Mouse (Mus musculus) layer of hippocampus, adult 9-11 months (tissue): ENCODE data around the gene Fat3.

Source experiments
- DNase-seq: peaks from one replicate; pipeline ENCODE4 v3.0.0; 2022

The Fat3 gene

DNA sequence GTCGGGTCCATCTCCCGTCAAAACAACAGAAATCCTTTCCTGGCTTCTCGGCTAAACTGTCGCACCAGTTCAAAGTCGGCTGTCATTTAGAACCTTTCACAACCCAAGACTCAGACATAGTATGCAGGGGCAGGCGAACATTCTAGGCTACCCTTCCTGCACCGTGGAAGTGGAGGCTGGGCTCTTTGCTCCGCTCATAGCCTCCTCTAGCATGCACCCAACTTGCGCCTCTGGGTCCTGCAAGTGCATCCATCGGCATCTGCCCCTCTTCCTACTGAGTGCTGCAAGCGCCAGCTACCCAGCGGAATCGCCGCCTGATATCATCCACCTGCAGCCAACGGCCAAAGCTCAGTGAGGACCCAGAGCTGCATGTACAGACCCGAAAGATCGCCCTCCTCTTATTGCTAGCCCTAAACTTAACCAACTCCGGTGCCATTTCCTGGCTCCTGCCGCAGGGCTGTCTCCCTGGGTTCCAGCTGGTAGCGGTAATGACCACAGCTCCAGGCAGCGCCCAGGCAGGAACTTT is at the start of gene Fat3:
Gene Fat3, minus strand, starts transcription at position 100 of the 526 bp plus-strand sequence.
- peak; percentile 24 for DNase-seq

DNA sequence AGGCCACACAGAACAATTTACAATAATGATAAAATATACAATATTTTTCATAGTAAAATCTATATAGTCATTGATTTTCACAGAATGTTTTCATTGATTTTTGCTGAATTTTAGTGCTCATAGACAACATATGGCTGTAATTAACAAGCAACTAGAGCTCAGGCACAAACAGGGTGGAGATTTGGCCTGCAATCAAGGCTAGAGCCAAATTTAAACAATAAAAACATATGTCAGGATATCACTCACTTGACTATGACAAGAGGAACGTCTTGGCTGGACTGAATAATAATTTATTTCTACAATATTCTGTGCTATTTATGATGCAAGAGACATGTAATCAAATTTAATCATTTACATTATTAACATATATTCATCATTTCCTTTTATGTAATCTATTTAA is 31.8 kb upstream of the Fat3 start:
- peak; percentile 10 for DNase-seq

DNA sequence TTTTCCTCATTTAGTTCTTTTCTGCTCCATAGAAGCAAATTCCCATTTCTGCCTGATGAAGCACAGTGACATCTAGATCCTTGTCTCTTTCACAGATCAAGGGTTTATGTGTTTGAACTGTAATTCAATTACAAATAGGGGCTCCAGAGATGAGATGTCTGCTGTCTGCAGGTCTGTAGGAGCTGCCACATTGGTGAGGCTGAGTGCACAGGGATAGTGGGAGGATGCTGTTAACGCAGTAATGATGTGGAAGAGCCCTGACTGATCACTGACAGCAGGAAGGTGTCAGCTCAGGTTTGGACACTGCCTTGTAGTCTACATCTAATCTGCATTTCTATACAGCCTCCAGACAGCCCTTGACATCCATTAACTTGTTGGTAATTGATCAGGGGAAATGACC is 16.5 kb upstream of the Fat3 start:
- no peak for DNase-seq

DNA sequence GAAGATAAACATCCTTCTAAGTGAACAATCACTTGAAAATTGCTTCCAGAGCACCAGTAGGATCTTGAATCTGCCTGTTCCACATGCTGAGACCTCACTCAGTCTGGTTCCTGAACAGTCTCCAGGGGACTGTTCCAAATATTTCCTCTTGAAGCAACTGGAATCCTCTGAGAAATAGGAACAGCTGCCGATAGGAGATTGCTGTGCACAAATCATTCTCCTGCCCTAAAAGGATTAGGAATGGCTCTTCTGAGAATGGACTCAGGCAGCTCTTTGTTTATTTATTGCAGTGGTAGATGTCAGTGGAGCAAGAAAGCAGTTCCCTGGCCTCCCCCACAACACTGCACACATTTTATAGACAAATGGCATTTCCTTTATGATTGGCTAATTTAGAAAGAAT is 10.9 kb upstream of the Fat3 start:
- DNase-seq: no peak

DNA sequence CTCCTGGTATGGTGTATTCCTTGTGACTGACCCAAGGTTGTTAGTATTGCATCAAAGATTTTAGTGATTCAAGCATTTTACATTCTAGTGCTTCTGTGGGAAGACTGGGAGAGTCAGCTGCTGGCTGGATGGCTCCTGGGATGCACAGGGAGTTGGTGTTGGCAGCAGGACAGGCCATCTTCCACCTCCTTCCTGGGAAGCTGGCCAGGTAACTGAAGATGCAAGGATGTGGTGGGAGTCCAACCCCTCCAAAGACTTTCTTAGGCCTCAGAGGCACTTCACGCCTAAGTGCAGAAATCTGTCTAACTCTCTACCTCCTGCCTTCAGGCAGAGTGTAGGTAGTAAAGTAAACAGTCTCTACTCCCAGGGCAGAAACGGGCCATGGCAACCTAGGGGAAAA is 2.7 kb upstream of the Fat3 start:
- DNase-seq: no peak

DNA sequence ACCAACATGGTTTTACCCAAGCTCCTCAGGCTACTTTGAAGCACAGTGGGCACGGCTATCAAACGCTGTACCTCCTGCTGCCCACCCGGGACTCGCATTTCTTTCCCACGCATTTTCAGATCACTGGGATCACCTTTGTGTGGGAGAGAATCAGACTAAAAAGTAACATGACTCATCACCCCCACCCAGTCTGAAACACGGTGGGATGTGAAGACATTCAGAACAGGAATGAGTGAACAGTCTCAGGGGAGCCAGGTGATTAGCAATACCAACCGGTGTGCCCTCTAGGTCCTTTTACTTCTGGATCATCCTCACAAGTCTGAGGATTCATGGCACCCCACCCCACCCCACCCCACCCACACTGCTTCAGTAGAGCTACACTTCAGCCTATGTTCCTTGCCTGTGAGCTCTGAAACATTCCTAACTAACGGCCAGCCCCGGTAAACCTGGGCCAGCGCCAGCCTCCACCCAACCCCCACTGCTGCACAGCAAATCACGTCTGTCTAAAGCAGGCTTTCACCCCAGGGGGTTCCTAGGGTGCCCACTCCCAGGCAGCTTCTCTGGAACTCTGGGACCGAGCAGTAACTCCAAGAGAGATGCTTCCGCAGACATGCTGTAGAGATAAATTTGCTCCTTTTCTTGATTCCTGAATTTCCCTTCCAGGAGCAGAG is 1.7 kb upstream of the Fat3 start:
- DNase-seq: no peak

DNA sequence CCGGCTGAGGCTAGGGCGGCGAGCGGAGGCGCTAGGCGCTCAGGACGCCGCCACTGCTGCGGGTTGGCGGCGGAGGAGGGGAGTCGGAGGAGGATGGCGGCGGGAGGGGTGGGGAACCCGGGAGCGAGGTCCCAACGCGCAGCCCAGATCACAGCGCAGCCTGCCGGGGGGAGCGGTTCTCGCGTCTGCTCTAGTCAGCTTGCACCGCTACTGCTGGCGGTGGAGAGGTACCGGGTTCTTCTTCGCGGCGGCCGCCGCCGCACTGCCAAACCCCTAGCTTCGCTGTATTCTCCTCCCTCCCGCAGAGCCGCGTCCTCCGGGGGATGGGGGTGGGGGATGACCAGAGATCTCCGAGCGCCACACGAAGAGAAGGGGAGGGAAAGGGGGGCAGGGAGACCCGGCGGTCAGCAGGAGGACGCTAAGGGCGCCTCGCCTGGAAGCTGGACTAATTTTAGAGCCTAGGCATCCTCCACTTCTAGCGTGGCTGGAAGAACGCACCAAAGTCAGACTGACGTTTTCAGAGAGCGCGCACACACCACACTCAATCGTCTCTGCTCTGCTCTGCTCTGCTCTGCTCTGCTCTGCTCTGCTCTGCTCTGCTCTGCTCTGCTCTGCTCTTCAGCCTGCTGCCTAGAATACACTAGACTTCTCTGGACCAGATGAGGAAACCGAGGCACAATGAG is 1.0 kb upstream of the Fat3 start:
- peak; percentile 69 for DNase-seq

DNA sequence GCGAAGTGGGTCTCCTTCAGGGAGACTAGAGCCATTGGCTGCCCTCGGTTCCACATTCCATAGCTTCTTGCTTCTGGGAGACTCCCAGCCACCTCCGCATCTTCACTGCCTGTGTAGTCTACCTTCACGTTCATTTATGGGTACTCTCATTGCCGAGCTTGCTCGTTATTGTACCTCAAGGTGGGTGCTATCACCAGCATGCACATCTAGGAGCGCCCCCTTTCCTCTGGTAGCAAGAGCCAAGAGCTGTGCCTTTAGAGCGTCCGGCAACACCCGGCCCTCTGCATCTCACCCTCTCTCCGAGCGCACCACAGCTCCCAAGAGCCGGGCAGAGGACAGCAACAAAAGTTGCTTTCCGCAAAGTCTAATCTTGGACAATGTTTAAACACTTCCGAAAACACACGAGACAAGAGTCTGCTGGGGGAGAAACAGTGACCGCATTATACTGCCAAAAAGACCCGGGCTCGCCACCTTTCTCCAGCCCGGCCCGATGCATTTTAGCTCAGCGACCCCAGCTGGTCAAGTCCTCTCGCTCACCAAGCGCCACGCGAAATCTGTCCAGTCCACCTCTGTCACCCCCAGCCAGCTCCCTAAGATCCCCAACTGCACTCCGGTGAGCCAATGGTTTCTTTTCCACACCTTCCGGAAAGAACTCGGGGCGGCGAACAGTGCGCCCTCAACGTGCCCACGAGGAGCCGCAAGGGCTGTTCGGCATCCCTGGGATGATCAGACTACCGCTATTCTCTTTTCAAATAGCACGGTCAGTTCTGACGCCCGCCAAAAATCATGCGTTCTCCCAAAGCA is 501 bp downstream of the Fat3 start:
- DNase-seq: peak; percentile 43

DNA sequence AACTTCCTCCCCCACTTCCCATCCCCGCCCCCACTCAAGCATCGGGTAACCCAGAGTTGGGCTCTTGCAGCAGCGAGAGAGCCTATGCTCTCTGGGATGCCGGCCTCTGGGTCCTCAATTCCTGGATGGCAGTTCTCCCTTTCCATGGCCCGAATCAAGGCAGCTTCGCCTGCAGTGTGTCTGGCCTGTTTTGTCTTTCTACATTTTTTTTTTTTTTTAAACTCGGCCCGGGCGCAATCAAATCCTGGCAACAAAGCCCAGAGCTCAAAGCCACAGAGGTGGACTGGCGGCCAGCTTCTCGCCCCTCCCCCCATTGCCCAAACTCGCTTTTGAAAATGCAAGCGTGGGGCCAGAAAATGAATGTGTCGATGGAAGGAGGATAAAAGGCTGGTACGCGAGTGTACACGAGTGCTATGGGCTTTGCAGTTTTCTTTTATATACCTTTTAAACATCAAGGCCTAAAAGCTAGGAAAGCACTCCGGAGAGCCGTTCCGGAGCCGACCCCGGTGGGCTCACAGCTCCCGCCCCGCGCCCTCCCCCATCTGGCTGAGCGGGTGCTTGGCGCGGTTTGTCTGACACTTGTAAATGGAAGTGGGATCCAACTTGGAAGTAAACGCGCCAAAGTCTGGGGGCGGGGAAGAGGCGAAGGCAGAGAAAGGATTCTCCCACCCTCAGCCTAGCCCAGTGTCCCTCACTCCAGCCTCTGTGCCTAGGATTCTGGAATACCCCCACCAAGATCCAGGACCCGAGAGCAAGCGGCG is 1.3 kb downstream of the Fat3 start:
- DNase-seq: peak; percentile 41

DNA sequence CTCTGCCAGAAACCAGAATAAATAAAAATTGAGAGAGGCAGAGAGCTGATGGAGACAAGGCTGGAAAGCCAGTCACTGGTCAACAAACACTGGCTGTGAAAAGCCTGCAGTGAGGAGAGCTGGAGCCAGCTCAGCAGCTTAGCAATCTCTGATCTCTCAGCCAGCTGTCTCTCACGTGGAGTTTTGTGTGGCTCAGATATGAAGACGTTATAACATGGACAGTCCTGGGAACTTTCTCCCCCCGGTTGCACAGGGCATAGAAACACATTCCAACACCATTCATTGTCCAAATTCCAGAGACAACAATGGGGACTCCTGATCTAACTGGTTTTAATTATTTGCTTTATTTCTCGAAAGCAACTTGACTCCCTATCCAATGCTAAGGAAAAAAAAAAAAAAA is 2.2 kb downstream of the Fat3 start:
- no peak for DNase-seq

DNA sequence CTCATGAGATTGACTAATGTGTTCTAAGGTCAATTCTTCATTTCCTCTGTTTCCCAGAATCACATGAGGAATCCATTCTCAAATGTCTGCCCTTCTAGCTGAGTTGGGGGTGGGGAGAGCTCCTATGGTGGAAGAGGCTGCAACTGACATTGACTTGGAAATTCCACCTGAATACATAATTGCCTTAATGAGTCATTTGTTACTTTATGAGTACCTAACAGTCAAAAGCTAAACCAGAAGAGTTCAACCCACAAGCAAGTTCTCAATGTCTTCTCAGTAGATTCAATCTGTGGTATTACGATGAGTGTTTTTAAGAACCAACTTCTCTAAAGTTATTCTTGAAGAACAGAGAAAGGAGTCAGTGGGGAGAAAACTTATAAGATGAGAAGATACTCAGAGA is 3.7 kb downstream of the Fat3 start:
- DNase-seq: no peak

DNA sequence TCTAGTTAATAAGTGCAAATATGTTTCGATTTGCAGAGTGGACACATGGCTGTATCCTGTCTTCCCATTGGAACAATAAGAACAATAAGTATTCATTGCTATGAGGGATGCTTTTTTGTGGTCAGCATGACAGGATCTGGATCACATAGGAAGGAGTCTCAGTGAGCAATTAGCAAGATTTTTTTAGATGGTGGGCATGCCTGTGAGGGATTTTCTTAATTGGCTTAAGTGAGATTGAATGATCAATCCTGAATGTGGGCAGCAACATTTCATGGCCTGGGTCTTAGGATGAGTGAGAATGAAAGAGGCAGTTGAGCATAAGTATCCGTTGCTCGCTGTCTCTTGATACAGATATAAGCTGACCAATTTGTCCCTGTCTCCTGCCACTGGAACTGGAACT is 4.8 kb downstream of the Fat3 start:
- no peak for DNase-seq

DNA sequence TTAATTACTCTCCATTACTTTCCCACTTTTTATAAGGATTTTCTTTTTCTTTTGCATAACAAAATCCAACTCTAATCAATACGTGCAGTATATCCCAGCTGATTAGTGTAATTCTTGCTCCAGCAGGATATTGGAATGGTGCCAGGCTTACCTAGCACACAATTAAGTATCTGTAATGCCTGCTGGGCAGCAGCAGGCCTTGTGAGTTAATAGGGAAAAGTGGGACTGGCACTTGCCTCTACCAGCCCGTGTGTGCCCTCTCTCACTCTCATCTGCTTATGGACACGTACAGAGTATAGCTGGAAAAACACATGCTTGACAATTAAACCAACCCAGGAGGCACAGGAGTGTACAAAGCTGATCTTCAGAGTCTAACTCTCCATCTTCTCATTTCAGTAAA is 11.4 kb downstream of the Fat3 start:
- no peak for DNase-seq

DNA sequence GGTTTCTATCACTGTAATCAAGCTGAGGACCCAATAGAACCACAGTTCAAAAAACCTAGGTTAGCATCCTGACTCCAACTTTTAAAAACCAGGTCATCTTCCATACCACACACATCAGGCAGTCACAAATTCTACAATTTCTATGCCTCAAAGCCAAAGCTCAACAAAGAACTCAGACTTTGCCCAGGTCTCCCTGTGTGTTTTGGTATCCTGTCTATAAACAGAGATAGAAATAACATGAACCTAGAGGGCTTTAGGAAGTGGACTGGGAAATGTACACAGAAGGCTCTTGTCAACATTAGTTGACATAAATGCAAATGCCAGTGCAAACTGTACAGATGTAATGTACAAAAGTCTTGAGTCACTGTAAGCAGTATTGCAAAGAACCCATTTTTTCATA is 13.5 kb downstream of the Fat3 start:
- DNase-seq: no peak

DNA sequence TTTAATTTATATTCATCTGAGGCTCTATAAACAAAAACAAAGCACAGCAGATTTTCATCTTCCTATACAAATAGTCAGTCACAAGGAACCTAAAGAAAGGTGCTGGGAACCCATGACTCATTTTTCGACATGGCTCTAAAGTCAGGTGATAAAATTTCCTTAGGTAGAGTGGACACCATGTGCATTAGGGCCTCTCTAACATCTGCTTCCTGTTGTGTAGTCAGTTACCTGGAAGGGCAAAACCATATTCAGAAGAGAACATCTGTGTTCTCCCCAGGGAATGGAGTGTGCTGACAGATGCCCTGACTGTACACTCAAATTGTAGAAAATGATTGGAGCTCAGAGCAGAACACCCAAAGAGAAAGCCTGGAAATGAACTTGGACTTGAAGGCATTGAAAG is 14.9 kb downstream of the Fat3 start:
- DNase-seq: no peak

DNA sequence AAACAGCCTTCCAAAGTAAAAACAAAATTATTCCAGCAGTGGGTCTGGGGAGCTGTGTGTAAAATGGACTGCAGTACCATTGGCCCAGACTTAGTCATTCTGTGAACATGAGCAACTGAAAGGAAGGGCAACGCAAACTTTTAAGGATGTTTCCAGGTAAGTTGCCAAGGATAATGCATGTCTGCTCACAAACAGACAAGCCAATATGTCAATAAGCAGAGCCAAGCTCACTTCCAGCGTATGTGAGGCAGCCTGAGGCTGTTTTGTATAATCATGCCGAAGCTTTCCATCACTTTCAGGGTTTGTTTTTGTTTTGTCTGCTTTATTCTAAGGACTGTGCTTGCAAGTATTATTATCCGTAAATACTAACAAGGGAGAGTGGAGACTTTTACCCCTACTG is 15.9 kb downstream of the Fat3 start:
- no peak for DNase-seq

DNA sequence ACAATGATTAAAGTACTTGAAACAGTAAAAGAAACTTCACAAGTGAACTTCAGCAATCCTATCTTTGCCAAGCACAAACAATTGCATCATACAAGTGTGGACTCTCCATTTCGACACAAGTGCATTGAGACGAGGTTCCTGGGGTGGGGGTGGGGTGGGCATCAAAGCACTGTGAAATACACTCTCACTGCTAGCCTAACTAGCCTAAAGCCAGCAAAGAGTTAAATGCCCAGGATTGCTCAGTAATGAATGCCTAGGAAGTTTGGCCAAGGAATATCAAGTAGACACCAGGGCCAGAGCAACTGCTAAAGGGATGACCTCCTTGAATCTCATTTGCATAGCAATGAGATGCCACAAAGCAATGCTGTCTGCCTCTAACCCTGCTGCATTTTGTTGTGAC is 16.3 kb downstream of the Fat3 start:
- no peak for DNase-seq

DNA sequence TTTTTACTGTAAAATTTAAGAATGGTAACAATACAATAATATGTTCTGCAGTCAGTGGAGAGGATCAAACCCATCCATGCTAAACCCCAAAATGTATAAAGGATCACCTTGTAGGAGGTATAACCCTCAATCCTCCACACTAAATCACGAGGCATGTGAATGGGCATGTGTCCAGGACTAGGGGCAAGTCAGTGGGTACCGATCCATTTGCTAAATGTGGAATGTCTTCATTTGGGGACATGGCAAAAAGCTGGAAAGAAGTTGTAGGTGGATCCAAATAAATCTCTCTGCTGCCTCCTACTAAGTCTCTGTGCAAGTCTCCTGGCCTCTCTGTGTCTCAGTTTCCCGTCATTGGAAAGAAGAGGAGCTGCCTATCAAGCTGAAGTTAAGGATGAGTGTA is 39.6 kb downstream of the Fat3 start:
- DNase-seq: no peak

DNA sequence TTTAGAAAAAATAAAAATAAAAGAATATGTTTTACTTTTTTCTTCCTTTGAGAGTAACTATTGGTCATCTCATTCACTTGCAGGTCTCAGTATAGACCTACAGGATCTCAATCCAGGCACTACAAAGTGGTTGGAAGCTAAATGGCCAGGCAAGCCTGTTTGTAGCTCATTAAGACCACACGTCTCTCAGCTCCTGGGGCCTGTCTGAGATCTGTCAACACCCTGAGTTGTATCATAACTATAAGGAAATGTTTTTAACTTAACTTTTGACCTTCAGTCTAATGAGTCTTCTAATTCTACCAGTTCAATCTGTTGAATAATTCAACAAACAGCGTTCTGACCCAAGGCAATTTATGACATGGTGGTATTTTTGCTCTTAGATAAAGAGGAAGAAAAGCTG is 40.5 kb downstream of the Fat3 start:
- no peak for DNase-seq

DNA sequence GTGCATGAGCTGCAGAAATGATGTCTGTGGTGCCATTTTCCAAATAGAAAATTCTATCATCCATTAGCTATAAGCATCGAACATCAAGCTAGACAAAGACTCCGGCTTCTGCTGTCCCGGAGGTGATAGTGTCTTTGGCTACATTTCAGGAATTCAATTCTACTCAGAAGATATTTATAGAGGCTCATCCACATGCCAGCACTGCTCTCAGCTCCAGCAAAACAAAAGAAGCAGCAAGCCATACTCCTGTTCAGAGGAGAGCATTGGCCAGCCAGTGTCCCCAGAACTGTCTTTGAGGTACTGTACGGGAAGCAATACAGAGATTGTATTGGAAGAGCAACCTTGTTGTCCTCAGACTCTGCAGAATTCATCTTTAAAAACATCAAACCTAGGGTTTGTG is 59.2 kb downstream of the Fat3 start:
- DNase-seq: no peak

DNA sequence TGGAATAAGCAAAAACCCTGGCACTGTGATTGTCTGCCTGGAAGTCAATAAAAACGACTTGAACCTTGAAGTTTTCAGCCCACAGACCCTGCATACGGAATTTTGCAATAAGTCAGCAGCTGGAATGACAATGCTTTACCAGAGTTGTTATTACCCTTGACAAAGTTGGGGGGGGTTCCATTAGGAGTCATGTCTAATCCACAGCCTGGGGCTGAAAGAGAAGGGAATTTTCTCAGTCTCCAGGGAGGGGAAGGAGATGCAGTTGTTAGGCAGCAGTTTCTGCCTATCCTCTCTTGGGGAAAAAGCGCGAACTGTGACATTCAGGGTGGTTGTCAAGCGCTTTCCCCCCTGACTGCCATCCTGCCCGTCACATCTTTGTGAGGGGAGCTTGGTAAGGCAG is 60.4 kb downstream of the Fat3 start:
- DNase-seq: no peak

DNA sequence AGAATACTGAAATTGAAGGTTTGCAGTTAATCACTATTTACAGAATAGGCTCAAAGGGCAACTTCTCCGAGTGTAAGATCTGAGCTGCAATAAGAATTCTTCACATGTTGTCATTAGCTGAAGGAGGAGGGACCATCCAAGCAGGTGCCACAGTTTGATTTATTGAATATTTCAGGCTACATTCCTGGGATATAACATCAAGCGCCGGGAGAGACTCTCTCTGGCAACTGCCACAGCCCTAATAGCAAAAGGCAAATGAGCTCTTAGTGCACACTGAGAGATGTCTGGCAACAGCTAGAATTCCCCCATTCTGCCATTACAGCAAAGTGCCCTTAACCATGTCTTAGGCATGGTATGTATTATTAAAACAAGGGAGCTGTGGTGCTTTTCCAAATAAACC is 61.1 kb downstream of the Fat3 start:
- DNase-seq: no peak

DNA sequence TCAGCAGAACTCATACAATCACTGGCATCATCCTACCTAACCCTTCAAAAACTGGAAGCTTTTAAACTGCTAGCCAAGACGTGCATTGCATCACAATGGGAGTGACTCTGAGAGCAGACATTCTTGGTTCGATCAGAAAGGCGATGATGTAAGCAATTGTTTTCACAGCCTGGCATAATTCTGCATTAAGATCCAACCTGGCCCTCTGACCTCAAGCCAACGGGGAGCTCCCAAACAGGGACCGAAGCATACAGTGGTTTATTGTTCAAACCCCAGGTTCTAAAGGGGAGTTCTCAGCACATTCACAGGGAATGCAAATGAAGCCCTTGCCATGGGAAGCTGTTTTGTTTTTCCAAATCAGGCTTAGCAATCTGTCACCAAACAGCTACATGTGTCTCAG is 63.3 kb downstream of the Fat3 start:
- no peak for DNase-seq
